Mouse (Mus musculus) liver, adult 2 months (tissue): ENCODE data around the gene Rngtt. TPM values are rescaled to one million over a fixed set of nuclear protein-coding genes. Genes with fewer than 3 reads are reported as not detected.

Experiments used
- DNase-seq: peaks from one replicate; pipeline ENCODE4 v3.0.0-alpha.2; 2011; ENCODE audit warnings: low read depth, low spot score; ENCODE audit errors: extremely low read depth
- H3K27ac ChIP-seq: fragments of 200-500 bp; replicated peaks from 2 replicates; pipeline ENCODE4 v1.5.1; 2012; ENCODE audit warnings: low read depth, mild to moderate bottlenecking, control low read depth, inconsistent platforms, low read length; ENCODE audit not compliant: insufficient read depth
- H3K27me3 ChIP-seq: fragments of 200-500 bp; 2 replicates; pipeline ENCODE4 v1.6.1; 2012; ENCODE audit warnings: mild to moderate bottlenecking, moderate library complexity, low read length, inconsistent platforms; ENCODE audit not compliant: control insufficient read depth, insufficient read depth
- H3K36me3 ChIP-seq: fragments of 200-500 bp; 2 replicates; pipeline ENCODE4 v1.6.1; 2012; ENCODE audit warnings: low read length, inconsistent platforms; ENCODE audit not compliant: control insufficient read depth, insufficient read depth
- H3K4me1 ChIP-seq: fragments of 200-500 bp; 2 replicates; pipeline ENCODE4 v1.6.1; 2011; ENCODE audit warnings: low read length; ENCODE audit not compliant: control insufficient read depth, insufficient read depth
- H3K4me3 ChIP-seq: fragments of 200-500 bp; 2 replicates; pipeline ENCODE4 v1.5.1; 2011; ENCODE audit warnings: low read depth, mild to moderate bottlenecking, control low read depth, low read length, moderate library complexity; ENCODE audit not compliant: insufficient read depth
- H3K79me2 ChIP-seq: fragments of 200-500 bp; 2 replicates; pipeline ENCODE4 v1.6.1; 2012; ENCODE audit warnings: inconsistent platforms, mild to moderate bottlenecking, low read length, moderate library complexity; ENCODE audit not compliant: control insufficient read depth, insufficient read depth
- H3K9ac ChIP-seq: fragments of 200-500 bp; 2 replicates; pipeline ENCODE4 v1.6.1; 2012; ENCODE audit warnings: low read depth, mild to moderate bottlenecking, control low read depth, inconsistent platforms, low read length
- CTCF ChIP-seq: fragments of 200-500 bp; IDR thresholded peaks from 2 replicates; pipeline ENCODE4 v1.5.1; 2011; ENCODE audit warnings: low read depth, low read length, control low read depth
- POLR2A ChIP-seq: fragments of 200-500 bp; IDR thresholded peaks from 2 replicates; pipeline ENCODE4 v1.6.1; 2011; ENCODE audit warnings: low read length, control low read depth; ENCODE audit not compliant: insufficient read depth; ENCODE audit errors: extremely low read depth
- WGBS: fragments of 180-500 bp; shearing (Covaris S2); methylation state at CpG from one replicate; pipeline ENCODE4 v1.1.7; 2018; 5-methylcytosine and 5-hydroxymethylcytosine counted together
- polyA plus RNA-seq: library from polyadenylated mRNA; depleted of rRNA; stranded (reverse); fragments of >200 nt; gene quantifications from 2 replicates; pipeline ENCODE4 v1.2.3, GENCODE M21; 2012; rRNA removed
- total RNA-seq: library from RNA; depleted of rRNA; stranded (reverse); fragments of >200 nt; gene quantifications from 2 replicates; pipeline ENCODE4 v1.2.3, GENCODE M21; 2014; rRNA removed

The Rngtt gene
- total and polyA plus RNA-seq, 2 experiments, result 1.3 to 6.8 TPM

GRCm38 (mm10) chr4:33549606-33550005 lies 239.5 kb downstream of the Rngtt start:
- Histone ChIP-seq H3K79me2 (no peaks in the 10 kb centered on the region), H3K27ac (no peak overlapping the region), H3K4me1 (no peaks in the 10 kb centered on the region), H3K36me3 (no peaks in the 10 kb centered on the region), H3K4me3 (no peak overlapping the region), H3K9ac (no peak overlapping the region), H3K27me3 (no peaks in the 10 kb centered on the region)
- no peak for DNase-seq
- 64% methylated on average over 5 of the region's 5 CpGs for WGBS
- TF ChIP-seq POLR2A (no peak), CTCF (no peak)

Other genes with a start within 250 kb of the Rngtt start
- 0.20 and 0.46 TPM in 2 replicates for gene Gabrr2, start 247.3 kb upstream of the Rngtt start, total RNA-seq
- gene Gabrr2, start 247.3 kb upstream of the Rngtt start, polyA plus RNA-seq, result 0.15 and 0.27 TPM in 2 replicates
- 0.20 TPM in 1 of 2 replicates, not detected in the other for gene Gabrr1, start 177.8 kb upstream of the Rngtt start, total RNA-seq
- gene Gabrr1, start 177.8 kb upstream of the Rngtt start, polyA plus RNA-seq, result not detected in 2 replicates
- 3.6 and 4.4 TPM in 2 replicates for gene Pm20d2, start 120.6 kb upstream of the Rngtt start, total RNA-seq
- 7.3 and 8.6 TPM in 2 replicates for gene Pm20d2, start 120.6 kb upstream of the Rngtt start, polyA plus RNA-seq
- not detected in 2 replicates for gene Srsf12, start 101.3 kb upstream of the Rngtt start, total RNA-seq
- gene Srsf12, start 101.3 kb upstream of the Rngtt start, polyA plus RNA-seq, result 0.11 TPM in 1 of 2 replicates, not detected in the other
- gene Pnrc1, start 20.1 kb upstream of the Rngtt start, total RNA-seq, result 29.6 and 35.0 TPM in 2 replicates
- 48.5 and 77.3 TPM in 2 replicates for gene Pnrc1, start 20.1 kb upstream of the Rngtt start, polyA plus RNA-seq